Mouse (Mus musculus): ENCODE results near the gene Nbea. TPM values are rescaled to one million over a fixed set of nuclear protein-coding genes. Genes with fewer than 3 reads are reported as not detected.

Nbea gene
- polyA plus RNA-seq, 1 experiment from 2014 or later: 55.4 TPM

- WGBS: 88% methylated on average over 11 of the region's 12 CpGs
- ATAC-seq (ENCODE audit: low FRiP score): no peak
These were observed 573.3 kb downstream of the Nbea start for GRCm38 (mm10) chr3:55610191-55610590.

GRCm38 (mm10) chr3:55600286-55600685 is 583.2 kb downstream of the Nbea start:
- Histone ChIP-seq H3K4me1 (0 out of 2 replicates have a peak, but pooled peaks cover 6% of the 10 kb centered on the region), H3K4me3 (replicated peaks) (no peak overlapping the region), H3K4me2 (no peak overlapping the region), H3K27me3 (replicated peaks) (no peaks in the 10 kb centered on the region), H3K27ac (replicated peaks) (0 out of 2 replicates have a peak overlapping the region, but pooled peaks have one; percentile 56), H3K36me3 (no peaks in the 10 kb centered on the region), H3K9me3 (replicated peaks) (no peaks in the 10 kb centered on the region), H3K9ac (replicated peaks) (no peak overlapping the region)
- no peak for ATAC-seq (ENCODE audit: low FRiP score)
- WGBS: 85% methylated on average over 2 of the region's 2 CpGs

More at GRCm38 (mm10) chr3:55610191-55610590, 573.3 kb downstream of the Nbea start:
- Histone ChIP-seq H3K9me3 (replicated peaks) (no peaks in the 10 kb centered on the region), H3K4me2 (no peak overlapping the region), H3K4me3 (replicated peaks) (no peak overlapping the region), H3K36me3 (no peaks in the 10 kb centered on the region), H3K27me3 (replicated peaks) (no peaks in the 10 kb centered on the region), H3K4me1 (no peaks in the 10 kb centered on the region), H3K9ac (replicated peaks) (no peak overlapping the region), H3K27ac (replicated peaks) (no peak overlapping the region)

DNA sequence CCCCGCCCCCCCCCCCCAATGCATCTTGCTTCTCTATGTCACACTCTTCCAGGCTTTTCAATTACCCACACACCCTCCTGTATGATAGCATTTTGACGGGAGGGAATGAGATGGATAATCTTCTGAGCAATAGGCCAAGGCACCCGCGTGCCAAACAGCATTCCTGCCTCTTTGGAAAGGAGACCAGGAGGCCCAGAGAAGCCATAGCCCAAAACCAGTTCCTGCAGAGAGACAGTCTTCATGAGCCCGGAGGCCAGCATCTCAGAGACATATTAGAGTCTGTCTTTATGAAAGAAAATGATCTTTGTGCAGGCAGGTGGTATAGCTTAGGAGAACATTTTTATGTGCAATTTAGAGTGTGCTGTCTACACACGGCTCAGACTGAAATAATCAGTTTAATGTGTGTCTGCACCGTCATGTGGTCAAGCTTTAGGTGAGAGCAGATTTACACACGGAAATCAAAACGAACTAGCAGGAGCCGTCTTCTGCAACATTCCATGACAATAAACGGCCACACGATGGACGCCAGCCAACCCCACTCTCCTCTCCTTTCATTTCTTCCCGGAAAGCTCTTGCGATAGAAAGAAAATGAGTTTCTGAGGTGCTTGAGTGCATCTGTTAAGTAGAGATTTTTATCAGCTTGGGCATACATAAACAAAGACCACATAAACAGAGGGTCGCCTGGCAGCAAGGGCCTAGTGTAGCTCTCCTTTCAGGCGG is 584.0 kb downstream of the Nbea start:
- no peak overlapping the region for H3K4me2 ChIP-seq
- no peaks in the 10 kb centered on the region for H3K36me3 ChIP-seq
- H3K4me3 ChIP-seq (replicated peaks): no peak overlapping the region
- no peak overlapping the region for H3K9ac ChIP-seq (replicated peaks)
- no peaks in the 10 kb centered on the region for H3K27me3 ChIP-seq (replicated peaks)
- 48% methylated on average over 17 of the region's 17 CpGs for WGBS
- 0 out of 2 replicates have a peak, but pooled peaks cover 6% of the 10 kb centered on the region for H3K4me1 ChIP-seq
- H3K27ac ChIP-seq (replicated peaks): peak overlapping the region; percentile 56
- no peaks in the 10 kb centered on the region for H3K9me3 ChIP-seq (replicated peaks)
- peak; percentile 55; the same call in 1 of the 2 replicates for ATAC-seq (ENCODE audit: low FRiP score)

GRCm38 (mm10) chr3:55598681-55599080 is 584.8 kb downstream of the Nbea start:
- 0 out of 2 replicates have a peak, but pooled peaks cover 6% of the 10 kb centered on the region for H3K4me1 ChIP-seq
- ATAC-seq (ENCODE audit: low FRiP score): no peak
- 90% methylated on average over 2 of the region's 2 CpGs for WGBS

GRCm38 (mm10) chr3:55593312-55593711 is 590.2 kb downstream of the Nbea start:
- Histone ChIP-seq H3K9me3 (replicated peaks) (no peaks in the 10 kb centered on the region), H3K4me2 (no peak overlapping the region), H3K27me3 (replicated peaks) (no peaks in the 10 kb centered on the region), H3K27ac (replicated peaks) (no peak overlapping the region), H3K4me3 (replicated peaks) (no peak overlapping the region), H3K36me3 (no peaks in the 10 kb centered on the region), H3K9ac (replicated peaks) (no peak overlapping the region), H3K4me1 (peaks cover 10% of the 10 kb centered on the region; the same call in 1 of the 2 replicates)
- WGBS: 72% methylated on average over 5 of the region's 5 CpGs
- ATAC-seq (ENCODE audit: low FRiP score): no peak

More at GRCm38 (mm10) chr3:55598681-55599080, 584.8 kb downstream of the Nbea start:
- no peak overlapping the region for H3K27ac ChIP-seq (replicated peaks)
- no peak overlapping the region for H3K4me2 ChIP-seq
- H3K27me3 ChIP-seq (replicated peaks): no peaks in the 10 kb centered on the region
- H3K4me3 ChIP-seq (replicated peaks): no peak overlapping the region
- H3K36me3 ChIP-seq: no peaks in the 10 kb centered on the region
- no peak overlapping the region for H3K9ac ChIP-seq (replicated peaks)
- no peaks in the 10 kb centered on the region for H3K9me3 ChIP-seq (replicated peaks)

DNA sequence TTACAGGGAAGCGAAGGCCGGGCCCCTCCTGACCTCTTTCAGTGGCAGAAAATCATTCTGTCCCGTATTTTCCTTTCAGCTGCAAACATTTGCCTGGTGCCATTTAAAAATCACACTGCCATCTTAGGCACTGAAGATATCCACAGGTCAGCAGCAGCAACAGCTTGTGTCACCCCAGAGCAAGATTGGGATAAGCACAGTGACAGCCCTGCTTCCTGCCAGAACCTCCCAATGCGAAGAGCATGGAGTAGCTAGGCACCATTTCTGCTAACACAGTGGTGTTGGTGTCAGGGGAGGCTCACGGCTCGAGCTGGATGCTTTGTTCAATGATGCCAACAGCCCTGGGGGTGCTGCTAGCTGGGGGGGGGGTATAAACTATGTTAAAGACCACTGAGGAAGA is 592.8 kb downstream of the Nbea start:
- H3K9me3 ChIP-seq (replicated peaks): no peaks in the 10 kb centered on the region
- H3K27me3 ChIP-seq (replicated peaks): no peaks in the 10 kb centered on the region
- no peak overlapping the region for H3K27ac ChIP-seq (replicated peaks)
- H3K9ac ChIP-seq (replicated peaks): no peak overlapping the region
- H3K4me3 ChIP-seq (replicated peaks): no peak overlapping the region
- no peak overlapping the region for H3K4me2 ChIP-seq
- H3K36me3 ChIP-seq: no peaks in the 10 kb centered on the region
- peaks cover 20% of the 10 kb centered on the region for H3K4me1 ChIP-seq
- ATAC-seq (ENCODE audit: low FRiP score): no peak
- WGBS: 73% methylated on average over 6 of the region's 6 CpGs

DNA sequence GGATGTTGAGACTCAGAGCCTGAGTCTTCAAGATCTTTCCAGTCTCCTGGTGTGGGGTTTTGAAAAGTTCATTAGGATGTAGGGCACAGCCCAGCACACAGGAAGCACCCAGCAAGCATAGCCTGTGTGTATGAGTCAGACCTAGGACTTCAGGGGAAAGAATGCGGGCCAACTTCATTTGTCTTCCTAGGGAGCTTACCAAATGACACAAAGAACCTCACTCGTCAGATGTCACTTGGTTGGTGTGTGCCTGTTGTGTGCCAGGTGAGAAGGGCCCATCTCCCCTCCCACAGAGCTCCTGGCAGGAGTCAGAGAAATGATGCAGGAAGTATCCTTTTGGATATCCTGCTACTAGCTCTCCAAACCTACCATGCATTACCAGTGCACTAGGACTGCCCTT is 593.2 kb downstream of the Nbea start:
- WGBS: 77% methylated on average over 2 of the region's 2 CpGs
- ATAC-seq (ENCODE audit: low FRiP score): no peak
- Histone ChIP-seq H3K9me3 (replicated peaks) (no peaks in the 10 kb centered on the region), H3K27ac (replicated peaks) (no peak overlapping the region), H3K4me2 (no peak overlapping the region), H3K36me3 (no peaks in the 10 kb centered on the region), H3K9ac (replicated peaks) (no peak overlapping the region), H3K4me1 (peaks cover 20% of the 10 kb centered on the region), H3K27me3 (replicated peaks) (no peaks in the 10 kb centered on the region), H3K4me3 (replicated peaks) (no peak overlapping the region)

DNA sequence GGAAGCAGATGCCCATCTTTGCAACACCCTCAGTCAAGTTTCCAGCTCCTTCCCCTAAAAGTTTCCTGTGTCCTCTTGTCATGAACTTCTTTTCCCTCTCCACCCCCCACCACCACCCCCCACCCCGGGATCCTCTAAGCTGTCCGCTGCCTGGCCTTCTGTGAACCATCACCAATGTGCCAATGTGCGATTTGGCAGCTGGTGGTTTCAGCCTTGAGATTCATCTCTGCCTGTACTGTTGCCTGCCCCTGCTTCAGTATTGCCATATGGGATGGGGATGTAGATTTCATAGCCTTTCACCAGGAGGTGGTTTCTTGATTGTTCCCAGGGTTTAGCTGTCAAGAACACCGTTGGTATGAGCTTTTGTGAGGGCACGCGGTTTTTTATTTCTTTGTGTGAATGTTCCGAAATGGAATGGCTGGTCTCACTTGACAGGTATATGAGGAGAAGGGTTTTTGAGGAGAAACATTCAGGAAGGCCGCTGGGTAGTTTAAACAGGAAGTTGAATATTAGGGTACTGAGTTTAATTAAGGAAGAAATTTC is 594.0 kb downstream of the Nbea start:
- H3K4me1 ChIP-seq: peaks cover 20% of the 10 kb centered on the region
- H3K36me3 ChIP-seq: no peaks in the 10 kb centered on the region
- H3K9ac ChIP-seq (replicated peaks): no peak overlapping the region
- WGBS: 65% methylated on average over 8 of the region's 8 CpGs
- H3K27ac ChIP-seq (replicated peaks): no peak overlapping the region
- no peak for ATAC-seq (ENCODE audit: low FRiP score)
- no peaks in the 10 kb centered on the region for H3K27me3 ChIP-seq (replicated peaks)
- H3K4me2 ChIP-seq: no peak overlapping the region
- H3K4me3 ChIP-seq (replicated peaks): no peak overlapping the region
- no peaks in the 10 kb centered on the region for H3K9me3 ChIP-seq (replicated peaks)

GRCm38 (mm10) chr3:55587972-55588946 is 595.2 kb downstream of the Nbea start:
- no peak overlapping the region for H3K9ac ChIP-seq (replicated peaks)
- H3K27me3 ChIP-seq (replicated peaks): no peaks in the 10 kb centered on the region
- H3K4me3 ChIP-seq (replicated peaks): no peak overlapping the region
- ATAC-seq (ENCODE audit: low FRiP score): peak; percentile 67
- peaks cover 20% of the 10 kb centered on the region for H3K4me1 ChIP-seq
- no peaks in the 10 kb centered on the region for H3K36me3 ChIP-seq
- 0 out of 2 replicates have a peak overlapping the region, but pooled peaks have one; percentile 25 for H3K27ac ChIP-seq (replicated peaks)
- no peaks in the 10 kb centered on the region for H3K9me3 ChIP-seq (replicated peaks)
- H3K4me2 ChIP-seq: no peak overlapping the region
- WGBS: 11% methylated on average over 12 of the region's 12 CpGs

- Histone ChIP-seq H3K4me2 (no peak overlapping the region), H3K4me3 (replicated peaks) (no peak overlapping the region), H3K9me3 (replicated peaks) (no peaks in the 10 kb centered on the region), H3K27me3 (replicated peaks) (no peaks in the 10 kb centered on the region), H3K9ac (replicated peaks) (no peak overlapping the region), H3K36me3 (no peaks in the 10 kb centered on the region), H3K27ac (replicated peaks) (no peak overlapping the region), H3K4me1 (peaks cover 20% of the 10 kb centered on the region)
- 0 out of 2 replicates have a peak, but pooled peaks have one; percentile 17 for ATAC-seq (ENCODE audit: low FRiP score)
- WGBS: 23% methylated on average over 12 of the region's 12 CpGs
These were observed 596.0 kb downstream of the Nbea start for GRCm38 (mm10) chr3:55587434-55587971.

Measured in neural tube, embryonic 15.5 days (tissue).